Mouse (Mus musculus) MEL (cell line): ENCODE results near the gene Vash1. TPM values are rescaled to one million over a fixed set of nuclear protein-coding genes. Genes with fewer than 3 reads are reported as not detected.

Source experiments
- DNase-seq: peaks from one replicate; pipeline ENCODE4 v3.0.0; 2011; ENCODE audit warnings: low read depth, low spot score
- H3K27ac ChIP-seq: 2 replicates; pipeline ENCODE4 v1.5.1; 2012; ENCODE audit warnings: low read depth, mild to moderate bottlenecking, control low read depth, low read length, moderate library complexity; ENCODE audit not compliant: control insufficient read depth
- H3K27me3 ChIP-seq, 2 experiments: fragments of 150-350 bp in 1 of 2; sonication (generic) in 1 of 2; 2 replicates each; pipeline ENCODE4 v1.6.1; 2012; ENCODE audit warnings: low read length in 2 of 2, mild to moderate bottlenecking in 2 of 2, improper control_type of control experiment in 1 of 2, moderate library complexity in 1 of 2; ENCODE audit not compliant: insufficient read depth in 2 of 2, control insufficient read depth in 1 of 2
- H3K36me3 ChIP-seq, 2 experiments: 2 replicates each; pipeline ENCODE4 v1.6.1; 2012 to 2014; ENCODE audit warnings: low read length in 2 of 2, improper control_type of control experiment in 1 of 2, inconsistent platforms in 1 of 2, mild to moderate bottlenecking in 1 of 2; ENCODE audit not compliant: insufficient read depth in 2 of 2, control insufficient read depth in 1 of 2
- H3K4me1 ChIP-seq, 2 experiments: fragments of 150-350 bp in 1 of 2; sonication (generic) in 1 of 2; 2 replicates each; pipeline ENCODE4 v1.6.1; 2012; ENCODE audit warnings: low read length in 2 of 2, improper control_type of control experiment in 1 of 2, mild to moderate bottlenecking in 1 of 2; ENCODE audit not compliant: insufficient read depth in 2 of 2, control insufficient read depth in 1 of 2
- H3K4me3 ChIP-seq, 2 experiments: fragments of 150-350 bp in 1 of 2; sonication (generic) in 1 of 2; 2 replicates each; pipeline ENCODE4 v1.5.1; 2012; ENCODE audit warnings: low read depth in 2 of 2, low read length in 2 of 2, mild to moderate bottlenecking in 2 of 2, moderate library complexity in 2 of 2, control low read depth in 1 of 2, improper control_type of control experiment in 1 of 2; ENCODE audit not compliant: control insufficient read depth in 1 of 2, insufficient read depth in 1 of 2
- H3K79me2 ChIP-seq: 2 replicates; pipeline ENCODE4 v1.6.1; 2012; ENCODE audit warnings: mild to moderate bottlenecking, low read length, moderate library complexity; ENCODE audit not compliant: control insufficient read depth, poor library complexity, insufficient read depth
- H3K9ac ChIP-seq: 2 replicates; pipeline ENCODE4 v1.6.1; 2012; ENCODE audit warnings: low read depth, mild to moderate bottlenecking, control low read depth, low read length, moderate library complexity; ENCODE audit not compliant: control insufficient read depth, poor library complexity, severe bottlenecking
- H3K9me3 ChIP-seq: fragments of 150-350 bp; sonication (generic); replicated peaks from 2 replicates; pipeline ENCODE4 v1.6.1; 2012; ENCODE audit warnings: mild to moderate bottlenecking, low read length, improper control_type of control experiment, moderate library complexity; ENCODE audit not compliant: insufficient read depth
- CHD1 ChIP-seq: IDR thresholded peaks from 2 replicates; pipeline ENCODE4 v1.6.1; 2012; ENCODE audit warnings: low read depth, mild to moderate bottlenecking, inconsistent platforms, low read length, improper control_type of control experiment
- HCFC1 ChIP-seq: IDR thresholded peaks from 2 replicates; pipeline ENCODE4 v1.6.1; 2012; ENCODE audit warnings: low read depth, mild to moderate bottlenecking, inconsistent platforms, low read length, improper control_type of control experiment, moderate library complexity
- JUND ChIP-seq: IDR thresholded peaks from 2 replicates; pipeline ENCODE4 v1.6.1; 2011; ENCODE audit warnings: low read depth, mild to moderate bottlenecking, improper control_type of control experiment, low read length
- MEF2A ChIP-seq: IDR thresholded peaks from 2 replicates; pipeline ENCODE4 v1.6.1; 2014; ENCODE audit warnings: low read depth, mild to moderate bottlenecking, inconsistent platforms, low read length, improper control_type of control experiment; ENCODE audit not compliant: poor library complexity, insufficient replicate concordance, severe bottlenecking; ENCODE audit errors: extremely low read depth
- MXI1 ChIP-seq: IDR thresholded peaks from 2 replicates; pipeline ENCODE4 v1.6.1; 2011; ENCODE audit warnings: mild to moderate bottlenecking, low read depth, low read length, improper control_type of control experiment
- NELFE ChIP-seq: IDR thresholded peaks from 2 replicates; pipeline ENCODE4 v1.6.1; 2011; ENCODE audit warnings: low read depth, low read length, improper control_type of control experiment
- NRF1 ChIP-seq: IDR thresholded peaks from 2 replicates; pipeline ENCODE4 v1.6.1; 2014; ENCODE audit warnings: low read depth, mild to moderate bottlenecking, inconsistent platforms, low read length, improper control_type of control experiment, moderate library complexity; ENCODE audit not compliant: poor library complexity, insufficient read depth, severe bottlenecking
- POLR2A ChIP-seq, 2 experiments: IDR thresholded peaks; 2 replicates each; pipeline ENCODE4 v1.6.1; 2011 to 2012; ENCODE audit warnings: low read length in 2 of 2, mild to moderate bottlenecking in 2 of 2, control low read depth in 1 of 2, improper control_type of control experiment in 1 of 2, low read depth in 1 of 2, moderate library complexity in 1 of 2; ENCODE audit not compliant: control insufficient read depth in 1 of 2, insufficient read depth in 1 of 2, poor library complexity in 1 of 2
- POLR2AphosphoS2 ChIP-seq: IDR thresholded peaks from 2 replicates; pipeline ENCODE4 v1.6.1; 2011; ENCODE audit warnings: low read length, improper control_type of control experiment
- RCOR1 ChIP-seq: IDR thresholded peaks from 2 replicates; pipeline ENCODE4 v1.6.1; 2012; ENCODE audit warnings: low read depth, mild to moderate bottlenecking, inconsistent platforms, low read length, improper control_type of control experiment
- SMC3 ChIP-seq: IDR thresholded peaks from 2 replicates; pipeline ENCODE4 v1.6.1; 2011; ENCODE audit warnings: low read depth, low read length, improper control_type of control experiment
- TBP ChIP-seq: IDR thresholded peaks from 2 replicates; pipeline ENCODE4 v1.8.0; 2011; ENCODE audit warnings: low read depth, low read length, improper control_type of control experiment
- TCF12 ChIP-seq: IDR thresholded peaks from 2 replicates; pipeline ENCODE4 v1.6.1; 2014; ENCODE audit warnings: low read depth, mild to moderate bottlenecking, inconsistent platforms, low read length, improper control_type of control experiment, moderate library complexity
- ZC3H11A ChIP-seq: IDR thresholded peaks from 2 replicates; pipeline ENCODE4 v1.6.1; 2012; ENCODE audit warnings: low read depth, mild to moderate bottlenecking, inconsistent platforms, low read length, improper control_type of control experiment
- ZKSCAN1 ChIP-seq: IDR thresholded peaks from 2 replicates; pipeline ENCODE4 v1.6.1; 2012; ENCODE audit warnings: low read depth, mild to moderate bottlenecking, inconsistent platforms, low read length, improper control_type of control experiment, moderate library complexity
- ZMIZ1 ChIP-seq: IDR thresholded peaks from 2 replicates; pipeline ENCODE4 v1.6.1; 2012; ENCODE audit warnings: low read depth, mild to moderate bottlenecking, inconsistent platforms, low read length, improper control_type of control experiment, moderate library complexity
- polyA plus RNA-seq, 2 experiments: library from polyadenylated mRNA; stranded (reverse) in 1 of 2; unstranded in 1 of 2; fragments of >175 nt in 1 of 2; fragments of >200 nt in 1 of 2; gene quantifications; 2 replicates each; pipeline versions ENCODE4 v1.2.1 to v1.2.4; 2012; ENCODE audit warnings: low replicate concordance in 2 of 2, low read depth in 1 of 2; ENCODE audit not compliant: insufficient read length in 2 of 2, insufficient read depth in 1 of 2, missing spikeins in 1 of 2
- total RNA-seq: library from RNA; depleted of rRNA; stranded (reverse); fragments of 300-350 nt; gene quantifications from 2 replicates; pipeline ENCODE4 v1.2.3, GENCODE M21; 2012

Gene Vash1
- total and polyA plus RNA-seq, 3 experiments = 0.24 to 0.39 TPM; not detected in 1

DNA sequence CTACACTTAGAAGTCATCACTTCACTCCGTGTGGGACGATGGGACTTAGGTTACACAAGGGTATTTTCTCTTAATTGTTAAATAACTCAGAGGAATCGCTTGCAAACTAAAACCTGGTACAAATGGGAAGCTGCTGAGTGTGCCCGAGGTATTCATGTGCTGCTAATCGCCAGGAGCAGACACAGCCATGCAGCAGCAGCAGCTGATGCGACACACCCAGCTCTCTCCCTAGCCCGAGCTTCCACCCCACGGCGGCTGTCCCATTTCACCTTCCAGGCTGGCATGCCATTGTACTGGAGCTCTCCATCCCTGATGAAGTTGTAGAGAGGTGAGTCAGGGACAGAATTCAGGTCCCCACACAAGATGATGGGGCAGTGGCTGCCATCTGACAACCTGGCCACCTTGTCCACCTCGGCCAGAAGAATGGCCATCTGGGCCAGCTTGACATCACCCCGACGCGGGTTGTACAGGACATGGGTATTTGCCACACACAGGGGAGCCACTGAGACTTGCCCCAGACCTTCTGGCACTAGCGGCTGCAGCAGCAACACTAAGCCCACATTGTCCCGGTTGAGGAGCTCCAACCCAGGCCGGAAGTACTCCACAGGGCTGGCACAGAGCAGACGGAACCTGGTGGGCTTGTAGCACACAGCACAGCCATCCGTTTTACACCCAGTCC is 41.6 kb downstream of the Vash1 start:
- no peak for TF ChIP-seq ZC3H11A
- no peak for TF ChIP-seq ZMIZ1
- no peak for TF ChIP-seq MXI1
- TF ChIP-seq, all 39 proteins: peak for 0
- Histone ChIP-seq H3K79me2 (no peaks in the 10 kb centered on the region), H3K9ac (no peak overlapping the region), H3K27me3 (no peaks in the 10 kb centered on the region), H3K9me3 (no peaks in the 10 kb centered on the region), H3K4me1 (no peaks in the 10 kb centered on the region), H3K36me3 (no peaks in the 10 kb centered on the region), H3K4me3 (no peak overlapping the region), H3K27ac (no peak overlapping the region)
- DNase-seq = no peak

DNA sequence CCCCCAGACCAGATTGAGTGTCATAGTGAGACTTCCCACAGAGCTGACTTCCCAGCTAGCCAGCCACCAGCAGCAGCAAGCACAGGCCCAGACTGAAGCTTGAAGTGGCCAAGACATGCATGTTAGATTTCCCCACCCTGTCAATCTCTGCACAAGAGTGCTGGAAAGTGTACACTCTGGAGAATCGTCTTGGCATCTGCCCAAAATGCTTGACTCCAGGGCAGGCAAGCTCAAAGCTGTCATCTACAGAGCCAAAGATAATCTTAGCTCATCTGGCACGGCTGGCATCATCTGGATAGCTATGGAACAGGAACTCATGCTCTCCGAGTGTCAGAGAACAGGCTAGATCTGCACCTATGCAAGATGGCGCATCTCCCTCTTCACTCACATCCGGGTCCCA is 43.0 kb downstream of the Vash1 start:
- no peak for DNase-seq
- H3K4me3 ChIP-seq = no peak overlapping the region

DNA sequence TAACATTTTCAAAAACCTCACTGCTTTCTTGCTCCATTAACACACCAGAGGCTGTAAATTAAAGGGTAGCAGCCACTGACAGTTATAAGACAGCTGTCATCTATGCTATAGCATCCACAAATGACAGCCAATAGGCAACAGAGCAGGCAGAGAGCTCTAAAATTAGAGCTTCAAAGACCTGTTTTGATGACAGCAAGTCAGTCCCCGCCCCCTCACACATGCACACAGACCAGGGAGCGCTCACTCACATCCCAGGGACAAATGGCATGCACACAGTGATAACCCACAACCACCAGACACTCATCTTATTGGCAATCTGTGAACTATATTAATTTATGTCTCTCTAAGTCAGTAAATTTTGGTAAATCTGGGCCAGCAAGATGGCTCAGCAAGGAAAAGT is 45.8 kb downstream of the Vash1 start:
- no peak for DNase-seq
- H3K27me3 ChIP-seq = no peaks in the 10 kb centered on the region
- TF ChIP-seq TCF12 (no peak), POLR2AphosphoS2 (no peak), POLR2A (IDR thresholded peaks at IDR 0.05; ENCODE audit: control insufficient read depth in 1 of 2, insufficient read depth in 1 of 2, low read depth in 1 of 2, low read length in 2 of 2, poor library complexity in 1 of 2) (no peak), TBP (no peak), HCFC1 (no peak), ZKSCAN1 (no peak), JUND (no peak)
- TF ChIP-seq, all 39 proteins: peak for 0
- Histone ChIP-seq H3K79me2 (no peaks in the 10 kb centered on the region), H3K9ac (no peak overlapping the region), H3K4me3 (no peak overlapping the region), H3K9me3 (no peaks in the 10 kb centered on the region), H3K27ac (no peak overlapping the region), H3K36me3 (no peaks in the 10 kb centered on the region; a peak in 1 of 4 replicates), H3K4me1 (no peaks in the 10 kb centered on the region)

More for the DNA sequence above, 43.0 kb downstream of the Vash1 start:
- no peak for TF ChIP-seq RCOR1
- no peak for TF ChIP-seq HCFC1
- TF ChIP-seq POLR2A (IDR thresholded peaks at IDR 0.05; ENCODE audit: control insufficient read depth in 1 of 2, insufficient read depth in 1 of 2, low read depth in 1 of 2, low read length in 2 of 2, poor library complexity in 1 of 2) = no peak
- no peak for TF ChIP-seq TCF12
- no peak for TF ChIP-seq ZMIZ1
- no peak for TF ChIP-seq MEF2A
- TF ChIP-seq NELFE = no peak
- no peak for TF ChIP-seq CHD1
- no peak for TF ChIP-seq NRF1
- no peak for TF ChIP-seq SMC3
- H3K9ac ChIP-seq = no peak overlapping the region
- H3K27me3 ChIP-seq = no peaks in the 10 kb centered on the region
- H3K9me3 ChIP-seq = no peaks in the 10 kb centered on the region
- H3K4me1 ChIP-seq = no peaks in the 10 kb centered on the region
- H3K27ac ChIP-seq = no peak overlapping the region
- no peaks in the 10 kb centered on the region; a peak in 1 of 4 replicates for H3K36me3 ChIP-seq
- H3K79me2 ChIP-seq = no peaks in the 10 kb centered on the region
